ENCODE assay signal across 8 mouse cellular contexts in the genomic region with DNA sequence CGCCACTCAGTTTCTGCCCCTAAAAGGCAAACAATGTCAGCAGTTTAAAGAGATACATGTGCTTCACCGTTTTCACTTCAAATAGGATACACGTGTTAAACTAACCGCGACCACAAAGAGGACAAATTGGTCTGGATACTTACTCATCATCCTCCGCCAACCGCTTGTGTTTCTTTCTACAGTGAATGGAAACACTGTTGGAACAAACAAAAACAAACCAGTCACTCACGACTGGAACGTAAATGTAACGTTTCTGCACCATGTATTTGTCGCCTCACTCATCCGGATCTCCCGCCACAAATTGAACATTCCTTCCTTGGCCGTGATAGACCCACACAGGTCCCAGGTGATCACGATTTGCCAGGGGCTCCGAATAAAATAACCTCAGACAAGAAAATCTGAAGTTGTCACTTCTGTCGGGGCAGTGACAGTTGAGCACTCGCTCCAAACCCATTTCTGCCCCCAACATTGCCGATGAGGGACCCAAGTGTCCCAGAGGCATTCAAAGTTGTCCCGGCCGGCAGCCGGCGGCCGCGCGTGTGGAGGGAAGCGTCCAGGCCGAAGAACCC. TPM values are rescaled to one million over a fixed set of nuclear protein-coding genes. Genes with fewer than 3 reads are reported as not detected.
DNase-seq lines count a peak whose midpoint lies in the region; ATAC-seq lines count a peak whose summit lies in the region.
"Had no signal": no experiment of that assay in that cellular context is flagged by ENCODE, and none has a peak within 500 bp of the region (broad histone marks: within the 10 kb centered on the region; RNA-seq: fewer than 3 reads in every experiment).

No protein-coding gene starts in this region.

- H3K9ac ChIP-seq in hindbrain, embryonic 13.5 days, result peak overlapping the region; percentile 90
- peak overlapping the region; percentile 51 for H3K9ac ChIP-seq in midbrain, embryonic 15.5 days

- peak overlapping the region; percentile 95 for H3K4me3 ChIP-seq in brown adipose tissue, adult 24 weeks (ENCODE audit: insufficient read depth, low read depth, low read length)
- H3K4me3 ChIP-seq in hindbrain, embryonic 13.5 days, result peak overlapping the region; percentile 92
- peak overlapping the region; percentile 56 for H3K4me3 ChIP-seq in midbrain, embryonic 15.5 days

- H3K27ac ChIP-seq in brown adipose tissue, adult 24 weeks (replicated peaks; ENCODE audit: low read depth, low read length), result peak overlapping the region; percentile 94
- peak overlapping the region; percentile 80 for H3K27ac ChIP-seq in hindbrain, embryonic 13.5 days
- peak overlapping the region; percentile 76 for H3K27ac ChIP-seq in midbrain, embryonic 15.5 days

- ATAC-seq in hindbrain, embryonic 13.5 days (ENCODE audit: low FRiP score), result 0 out of 2 replicates have a peak, but pooled peaks have one; percentile 1
- ATAC-seq in midbrain, embryonic 15.5 days (replicated peaks), result peak; percentile 17; the same call in 1 of the 2 replicates

- peaks cover 8% of the 10 kb centered on the region; the same call in 1 of the 2 replicates for H3K4me1 ChIP-seq in brown adipose tissue, adult 24 weeks (ENCODE audit: control insufficient read depth, insufficient read depth, insufficient read length, low read length)
- peaks cover 32% of the 10 kb centered on the region for H3K4me1 ChIP-seq in hindbrain, embryonic 13.5 days (replicated peaks)
- H3K4me1 ChIP-seq in midbrain, embryonic 15.5 days, result peaks cover 19% of the 10 kb centered on the region

- no peaks in the 10 kb centered on the region for H3K27me3 ChIP-seq in hindbrain, embryonic 13.5 days
- no peaks in the 10 kb centered on the region for H3K27me3 ChIP-seq in midbrain, embryonic 15.5 days (replicated peaks)

- H3K4me2 ChIP-seq in hindbrain, embryonic 13.5 days, result peak overlapping the region; percentile 80
- H3K4me2 ChIP-seq in midbrain, embryonic 15.5 days, result peak overlapping the region; percentile 77

- intact Hi-C loops in gastrocnemius, postnatal 14 days (cut with DNase I; ENCODE audit: low total_unique reads), result no loop called here

- DNase-seq in retina, postnatal 1 day, result peak; percentile 31
- DNase-seq in retina, embryonic 14.5 days (ENCODE audit: low spot score), result no peak
- no peak for DNase-seq in gastrocnemius, postnatal 14 days
- DNase-seq in yolk sac, embryonic 10.5 days (ENCODE audit: low spot score), result no peak

- peaks cover 14% of the 10 kb centered on the region; the same call in 1 of the 2 replicates for H3K36me3 ChIP-seq in hindbrain, embryonic 13.5 days
- 0 out of 2 replicates have a peak, but pooled peaks cover 3% of the 10 kb centered on the region for H3K36me3 ChIP-seq in midbrain, embryonic 15.5 days (replicated peaks)

- H3K9me3 ChIP-seq in hindbrain, embryonic 13.5 days, result no peaks in the 10 kb centered on the region
- H3K9me3 ChIP-seq in midbrain, embryonic 15.5 days, result no peaks in the 10 kb centered on the region

- 3% methylated on average over 28 of the region's 28 CpGs for WGBS in hindbrain, embryonic 13.5 days
- 2% methylated on average over 28 of the region's 28 CpGs for WGBS in midbrain, embryonic 15.5 days

RNA-seq across cellular contexts. Expression of a gene that starts 0.7 kb away (rescaled TPM):
- 6.7 and 15.8 TPM in 2 replicates for polyA plus RNA-seq in brown adipose tissue, adult 24 weeks (2012; ENCODE audit: insufficient read depth, insufficient read length, missing spikeins)
- polyA plus RNA-seq in hindbrain, embryonic 13.5 days (2015; fragmentation: Nextera tagmentation; extraction: Ambion mirVana), result 12.3 and 12.4 TPM in 2 replicates
- 12.1 and 13.6 TPM in 2 replicates for polyA plus RNA-seq in midbrain, embryonic 15.5 days (2015; fragmentation: Nextera tagmentation; extraction: Ambion mirVana)
- total RNA-seq in gastrocnemius, postnatal 14 days (2021), result 10 to 100 TPM; 11.0 to 11.1 TPM

RNA-seq across cellular contexts. Expression of a gene that starts 20.9 kb away (rescaled TPM):
- polyA plus RNA-seq in brown adipose tissue, adult 24 weeks (2012; ENCODE audit: insufficient read depth, insufficient read length, missing spikeins), result 47.1 and 80.4 TPM in 2 replicates
- polyA plus RNA-seq in hindbrain, embryonic 13.5 days (2015; fragmentation: Nextera tagmentation; extraction: Ambion mirVana), result 109 and 122 TPM in 2 replicates
- polyA plus RNA-seq in midbrain, embryonic 15.5 days (2015; fragmentation: Nextera tagmentation; extraction: Ambion mirVana), result 152 and 159 TPM in 2 replicates
- total RNA-seq in gastrocnemius, postnatal 14 days (2021), result 10 to 100 TPM; 42.7 to 47.5 TPM

RNA-seq across cellular contexts. Expression of a gene that starts 28.2 kb away (rescaled TPM):
- polyA plus RNA-seq in brown adipose tissue, adult 24 weeks (2012; ENCODE audit: insufficient read depth, insufficient read length, missing spikeins), result not detected in 2 replicates
- not detected in 2 replicates for polyA plus RNA-seq in hindbrain, embryonic 13.5 days (2015; fragmentation: Nextera tagmentation; extraction: Ambion mirVana)
- polyA plus RNA-seq in midbrain, embryonic 15.5 days (2015; fragmentation: Nextera tagmentation; extraction: Ambion mirVana), result 0.12 and 0.13 TPM in 2 replicates
- not detected for total RNA-seq in gastrocnemius, postnatal 14 days (2021)
- total RNA-seq: neutrophil, adult 5-6 weeks had no signal
